In genomic region chr10:76622928-76623680, GRCm38 (mm10) we compare ENCODE assay signal across 8 mouse cellular contexts. TPM values are rescaled to one million over a fixed set of nuclear protein-coding genes. Genes with fewer than 3 reads are reported as not detected.
DNase-seq lines count a peak whose midpoint lies in the region; ATAC-seq and TF ChIP-seq lines count a peak whose summit lies in the region.

Col6a2 (minus strand) TSS chr10:76623630.

- DNase-seq in 3134 (ENCODE audit: extremely low read depth, insufficient read length, low spot score) = peak; percentile 95
- DNase-seq in adrenal gland, postnatal 25 days = peak; percentile 86
- DNase-seq in embryonic facial prominence, embryonic 14.5 days (ENCODE audit: low spot score) = peak; percentile 92
- peak; percentile 94 for DNase-seq in heart, embryonic 10.5 days (ENCODE audit: low spot score)
- DNase-seq in neural tube, embryonic 10.5 days (ENCODE audit: extremely low spot score, low spot score) = peak; percentile 96

- H3K9ac ChIP-seq in embryonic facial prominence, embryonic 14.5 days (ENCODE audit: low read depth, low read length) = peak within 1 kb of the TSS; percentile 88
- H3K9ac ChIP-seq in kidney, embryonic 15.5 days = peak within 1 kb of the TSS; percentile 50
- H3K9ac ChIP-seq in limb, embryonic 15.5 days = peak within 1 kb of the TSS; percentile 67

- H3K4me1 ChIP-seq in embryonic facial prominence, embryonic 14.5 days (ENCODE audit: control insufficient read depth, insufficient read depth, low read length) = peaks cover 14% of the 10 kb centered on the region
- H3K4me1 ChIP-seq in heart, embryonic 10.5 days = peaks cover 16% of the 10 kb centered on the region
- H3K4me1 ChIP-seq in kidney, embryonic 15.5 days = peaks cover 14% of the 10 kb centered on the region
- H3K4me1 ChIP-seq in limb, embryonic 15.5 days = peaks cover 26% of the 10 kb centered on the region
- H3K4me1 ChIP-seq in testis, adult 2 months (ENCODE audit: control insufficient read depth, insufficient read depth, low read length) = peaks cover 3% of the 10 kb centered on the region

- peak within 1 kb of the TSS; percentile 78 for H3K4me2 ChIP-seq in embryonic facial prominence, embryonic 14.5 days (ENCODE audit: low read depth, low read length)
- peak within 1 kb of the TSS; percentile 74 for H3K4me2 ChIP-seq in kidney, embryonic 15.5 days
- peak within 1 kb of the TSS; percentile 59 for H3K4me2 ChIP-seq in limb, embryonic 15.5 days

- H3K27me3 ChIP-seq in embryonic facial prominence, embryonic 14.5 days (replicated peaks; ENCODE audit: control insufficient read depth, insufficient read depth, low read length) = no peaks in the 10 kb centered on the region
- H3K27me3 ChIP-seq in heart, embryonic 10.5 days (ENCODE audit: insufficient read depth, poor library complexity, severe bottlenecking) = 0 out of 2 replicates have a peak, but pooled peaks cover 3% of the 10 kb centered on the region
- 0 out of 2 replicates have a peak, but pooled peaks cover 6% of the 10 kb centered on the region for H3K27me3 ChIP-seq in kidney, embryonic 15.5 days
- no peaks in the 10 kb centered on the region for H3K27me3 ChIP-seq in limb, embryonic 15.5 days
- no peaks in the 10 kb centered on the region for H3K27me3 ChIP-seq in testis, adult 2 months (ENCODE audit: control insufficient read depth, insufficient read depth, low read length)

- 5% methylated on average over 29 of the region's 31 CpGs for WGBS in embryonic facial prominence, embryonic 14.5 days
- 4% methylated on average over 31 of the region's 31 CpGs for WGBS in heart, embryonic 10.5 days
- WGBS in kidney, embryonic 15.5 days = 4% methylated on average over 30 of the region's 31 CpGs
- WGBS in limb, embryonic 15.5 days = 3% methylated on average over 31 of the region's 31 CpGs

- H3K36me3 ChIP-seq in embryonic facial prominence, embryonic 14.5 days (ENCODE audit: control insufficient read depth, insufficient read depth, low read length) = peaks cover 4% of the 10 kb centered on the region; the same call in 1 of the 2 replicates
- H3K36me3 ChIP-seq in heart, embryonic 10.5 days = no peaks in the 10 kb centered on the region
- H3K36me3 ChIP-seq in kidney, embryonic 15.5 days = no peaks in the 10 kb centered on the region
- H3K36me3 ChIP-seq in limb, embryonic 15.5 days = 0 out of 2 replicates have a peak, but pooled peaks cover 2% of the 10 kb centered on the region
- no peaks in the 10 kb centered on the region for H3K36me3 ChIP-seq in testis, adult 2 months (ENCODE audit: control insufficient read depth, insufficient read depth, low read length)

- H3K9me3 ChIP-seq in embryonic facial prominence, embryonic 14.5 days (ENCODE audit: control insufficient read depth, low read length) = no peaks in the 10 kb centered on the region
- no peaks in the 10 kb centered on the region for H3K9me3 ChIP-seq in heart, embryonic 10.5 days
- no peaks in the 10 kb centered on the region for H3K9me3 ChIP-seq in kidney, embryonic 15.5 days (replicated peaks)
- no peaks in the 10 kb centered on the region for H3K9me3 ChIP-seq in limb, embryonic 15.5 days

- peak; percentile 91 for ATAC-seq in embryonic facial prominence, embryonic 14.5 days (ENCODE audit: low read depth)
- ATAC-seq in kidney, embryonic 15.5 days (replicated peaks; ENCODE audit: low FRiP score) = peak; percentile 95
- ATAC-seq in limb, embryonic 15.5 days (ENCODE audit: insufficient number of reproducible peaks, low FRiP score, low TSS enrichment, low read depth) = peak; percentile 94

- TF ChIP-seq POLR2A in testis, adult 2 months (IDR thresholded peaks at IDR 0.05; ENCODE audit: control insufficient read depth, low read depth, low read length) = no peak

- peak within 1 kb of the TSS; percentile 78 for H3K27ac ChIP-seq in embryonic facial prominence, embryonic 14.5 days (replicated peaks; ENCODE audit: low read depth, low read length)
- peak within 1 kb of the TSS; percentile 85 for H3K27ac ChIP-seq in heart, embryonic 10.5 days
- peak within 1 kb of the TSS; percentile 51; the same call in 1 of the 2 replicates for H3K27ac ChIP-seq in kidney, embryonic 15.5 days
- H3K27ac ChIP-seq in limb, embryonic 15.5 days = peak within 1 kb of the TSS; percentile 87
- no peak within 1 kb of the TSS for H3K27ac ChIP-seq in testis, adult 2 months (ENCODE audit: control insufficient read depth, insufficient read depth, low read depth, low read length)

- peak; percentile 53 for TF ChIP-seq CTCF in testis, adult 2 months (IDR thresholded peaks at IDR 0.05; ENCODE audit: control insufficient read depth, insufficient read depth, insufficient replicate concordance, low read depth, low read length)

- H3K4me3 ChIP-seq in embryonic facial prominence, embryonic 14.5 days (ENCODE audit: low read depth, low read length) = peak within 1 kb of the TSS; percentile 70
- peak within 1 kb of the TSS; percentile 62 for H3K4me3 ChIP-seq in heart, embryonic 10.5 days
- peak within 1 kb of the TSS; percentile 54 for H3K4me3 ChIP-seq in kidney, embryonic 15.5 days (replicated peaks)
- peak within 1 kb of the TSS; percentile 65 for H3K4me3 ChIP-seq in limb, embryonic 15.5 days
- H3K4me3 ChIP-seq in testis, adult 2 months (ENCODE audit: control insufficient read depth, low read depth, low read length) = peak within 1 kb of the TSS; percentile 64

RNA-seq across cellular contexts. Expression of gene Col6a2, which starts in this region (rescaled TPM):
- total RNA-seq in adrenal gland, postnatal 25 days (2021) = 29.1 and 32.0 TPM in 2 replicates
- 243 TPM in 2 replicates for polyA plus RNA-seq in embryonic facial prominence, embryonic 14.5 days (2014; fragmentation: Nextera tagmentation; extraction: Ambion mirVana)
- 17.1 and 19.7 TPM in 2 replicates for polyA plus RNA-seq in heart, embryonic 10.5 days (2016; fragmentation: Nextera tagmentation; extraction: Ambion mirVana)
- polyA plus RNA-seq in kidney, embryonic 15.5 days (2015; fragmentation: Nextera tagmentation; extraction: Ambion mirVana) = 61.9 and 88.8 TPM in 2 replicates
- 369 and 451 TPM in 2 replicates for polyA plus RNA-seq in limb, embryonic 15.5 days (2015; fragmentation: Nextera tagmentation; extraction: Ambion mirVana)
- polyA plus RNA-seq in testis, adult 2 months (2012; rRNA removed) = 10.9 and 16.2 TPM in 2 replicates
